9 mouse cellular contexts compared by ENCODE assay signal in the genomic region with DNA sequence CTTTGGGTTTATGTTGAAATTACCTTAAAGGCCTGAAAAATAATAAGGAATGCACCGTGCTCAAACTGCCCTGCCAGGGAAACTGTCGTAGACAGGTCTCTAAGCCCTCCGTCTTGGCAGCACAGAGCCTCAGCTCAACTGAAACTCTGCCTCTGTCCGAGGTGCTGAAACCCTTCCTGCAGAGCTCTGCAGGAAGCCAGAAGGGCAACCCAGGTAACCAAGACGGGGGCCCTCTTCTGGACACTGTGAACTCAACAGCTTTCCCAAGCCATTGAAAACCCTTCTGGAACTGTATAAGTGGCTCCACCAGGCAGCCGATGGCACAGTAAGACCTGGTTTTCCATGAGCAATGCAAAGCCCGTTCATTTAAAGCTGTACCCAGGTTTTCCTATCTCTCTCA. TPM values are rescaled to one million over a fixed set of nuclear protein-coding genes. Genes with fewer than 3 reads are reported as not detected.
DNase-seq lines count a peak whose midpoint lies in the region; ATAC-seq and TF ChIP-seq lines count a peak whose summit lies in the region.
"Had no signal": no experiment of that assay in that cellular context is flagged by ENCODE, and none has a peak within 500 bp of the region (broad histone marks: within the 10 kb centered on the region; RNA-seq: fewer than 3 reads in every experiment).

No protein-coding gene starts in this region.

- DNase-seq in forebrain, embryonic 14.5 days (ENCODE audit: low spot score): peak; percentile 82
- DNase-seq in CD4-positive, CD25-positive, alpha-beta regulatory T cell, adult 2 months (ENCODE audit: low read depth, low spot score): peak; percentile 95
- DNase-seq in brain, adult 2 months (ENCODE audit: low read depth, low spot score): peak; percentile 76
- DNase-seq in heart, postnatal 0 days (ENCODE audit: low spot score): peak; percentile 93
- DNase-seq in limb, embryonic 10.5 days (ENCODE audit: low spot score): peak; percentile 94
- peak; percentile 62 for DNase-seq in ovary, postnatal 14 days (ENCODE audit: low spot score)
- DNase-seq in layer of hippocampus, postnatal 14 days (ENCODE audit: low spot score in 2 of 2): no peak

- no peak overlapping the region for H3K4me2 ChIP-seq in forebrain, embryonic 14.5 days (ENCODE audit: low read length)
- no peak overlapping the region for H3K4me2 ChIP-seq in forebrain, embryonic 15.5 days (replicated peaks)
- no peak overlapping the region for H3K4me2 ChIP-seq in heart, postnatal 0 days (ENCODE audit: low read depth, low read length)
- H3K4me2 ChIP-seq: limb, embryonic 15.5 days had no signal

- no peak for ATAC-seq in forebrain, embryonic 14.5 days
- no peak for ATAC-seq in forebrain, embryonic 15.5 days (replicated peaks)
- ATAC-seq in heart, postnatal 0 days (ENCODE audit: insufficient read depth, low read depth): peak; percentile 47

- TF ChIP-seq CTCF in heart, postnatal 0 days (IDR thresholded peaks at IDR 0.05; ENCODE audit: low read depth): peak; percentile 83

- peaks cover 6% of the 10 kb centered on the region for H3K4me1 ChIP-seq in forebrain, embryonic 14.5 days (ENCODE audit: control insufficient read depth, insufficient read depth, low read length)
- H3K4me1 ChIP-seq in forebrain, embryonic 15.5 days: peaks cover 7% of the 10 kb centered on the region
- peaks cover 8% of the 10 kb centered on the region for H3K4me1 ChIP-seq in heart, postnatal 0 days (ENCODE audit: control insufficient read depth, insufficient read depth)
- peaks cover 29% of the 10 kb centered on the region for H3K4me1 ChIP-seq in limb, embryonic 10.5 days

- no peaks in the 10 kb centered on the region for H3K9me3 ChIP-seq in forebrain, embryonic 14.5 days (replicated peaks; ENCODE audit: control insufficient read depth, low read length)
- H3K9me3 ChIP-seq in forebrain, embryonic 15.5 days: no peaks in the 10 kb centered on the region
- no peaks in the 10 kb centered on the region for H3K9me3 ChIP-seq in heart, postnatal 0 days (replicated peaks; ENCODE audit: control insufficient read depth, low read length)
- H3K9me3 ChIP-seq in limb, embryonic 10.5 days (replicated peaks): no peaks in the 10 kb centered on the region
- H3K9me3 ChIP-seq: limb, embryonic 15.5 days had no signal

- H3K9ac ChIP-seq in forebrain, embryonic 14.5 days (ENCODE audit: low read length): no peak overlapping the region
- no peak overlapping the region for H3K9ac ChIP-seq in forebrain, embryonic 15.5 days (replicated peaks)
- H3K9ac ChIP-seq in heart, postnatal 0 days (replicated peaks; ENCODE audit: low read depth, low read length): no peak overlapping the region
- H3K9ac ChIP-seq: limb, embryonic 15.5 days had no signal

- H3K36me3 ChIP-seq in forebrain, embryonic 14.5 days (ENCODE audit: control insufficient read depth, insufficient read depth, low read length): no peaks in the 10 kb centered on the region
- no peaks in the 10 kb centered on the region for H3K36me3 ChIP-seq in forebrain, embryonic 15.5 days
- no peaks in the 10 kb centered on the region for H3K36me3 ChIP-seq in heart, postnatal 0 days (replicated peaks; ENCODE audit: control insufficient read depth, insufficient read depth, low read length)
- no peaks in the 10 kb centered on the region for H3K36me3 ChIP-seq in limb, embryonic 10.5 days
- H3K36me3 ChIP-seq: limb, embryonic 15.5 days had no signal

- WGBS in forebrain, embryonic 14.5 days: 13% methylated on average over 7 of the region's 7 CpGs
- WGBS in forebrain, embryonic 15.5 days: 15% methylated on average over 7 of the region's 7 CpGs
- WGBS in heart, postnatal 0 days: 5% methylated on average over 7 of the region's 7 CpGs
- WGBS in limb, embryonic 10.5 days: 11% methylated on average over 7 of the region's 7 CpGs

- 0 out of 2 replicates have a peak, but pooled peaks have one; percentile 37 for TF ChIP-seq EP300 in heart, postnatal 0 days (IDR thresholded peaks at IDR 0.05; ENCODE audit: low read depth)

- no peak overlapping the region for H3K27ac ChIP-seq in forebrain, embryonic 14.5 days (ENCODE audit: low read depth, low read length)
- no peak overlapping the region for H3K27ac ChIP-seq in forebrain, embryonic 15.5 days (replicated peaks)
- no peak overlapping the region for H3K27ac ChIP-seq in heart, postnatal 0 days (ENCODE audit: low read depth)
- H3K27ac ChIP-seq in limb, embryonic 10.5 days: no peak overlapping the region
- H3K27ac ChIP-seq: limb, embryonic 15.5 days had no signal

- H3K27me3 ChIP-seq in forebrain, embryonic 14.5 days (replicated peaks; ENCODE audit: control insufficient read depth, insufficient read depth, low read length): no peaks in the 10 kb centered on the region
- peaks cover 10% of the 10 kb centered on the region; the same call in 1 of the 2 replicates for H3K27me3 ChIP-seq in forebrain, embryonic 15.5 days
- H3K27me3 ChIP-seq in heart, postnatal 0 days (ENCODE audit: control insufficient read depth, insufficient read depth, low read length): no peaks in the 10 kb centered on the region
- H3K27me3 ChIP-seq in limb, embryonic 10.5 days (ENCODE audit: low read depth, poor library complexity, severe bottlenecking): peaks cover 24% of the 10 kb centered on the region

- H3K4me3 ChIP-seq in forebrain, embryonic 14.5 days (ENCODE audit: low read depth, low read length): no peak overlapping the region
- H3K4me3 ChIP-seq in forebrain, embryonic 15.5 days: no peak overlapping the region
- no peak overlapping the region for H3K4me3 ChIP-seq in heart, postnatal 0 days (ENCODE audit: low read depth, low read length)
- H3K4me3 ChIP-seq in limb, embryonic 10.5 days: no peak overlapping the region
- H3K4me3 ChIP-seq: limb, embryonic 15.5 days had no signal

RNA-seq across cellular contexts. Expression of gene Kcnh2, which starts 6.1 kb away (rescaled TPM):
- 4.7 and 5.2 TPM in 2 replicates for polyA plus RNA-seq in forebrain, embryonic 14.5 days (2014; fragmentation: Nextera tagmentation; extraction: Ambion mirVana)
- 5.2 and 6.4 TPM in 2 replicates for polyA plus RNA-seq in forebrain, embryonic 15.5 days (2015; fragmentation: Nextera tagmentation; extraction: Ambion mirVana)
- total RNA-seq in heart, postnatal 0 days (2014; rRNA removed; ENCODE audit: low replicate concordance): 86.1 and 120 TPM in 2 replicates
- polyA plus RNA-seq in heart, postnatal 0 days (2015; fragmentation: Nextera tagmentation; extraction: Ambion mirVana): 29.4 and 32.1 TPM in 2 replicates
- 15.0 and 19.3 TPM in 2 replicates for polyA plus RNA-seq in limb, embryonic 10.5 days (2016; fragmentation: Nextera tagmentation; extraction: Ambion mirVana)
- total RNA-seq in layer of hippocampus, postnatal 14 days (2021): 10 to 100 TPM; 17.9 to 19.2 TPM

RNA-seq across cellular contexts. Expression of gene Nos3, which starts 7.1 kb away (rescaled TPM):
- polyA plus RNA-seq in forebrain, embryonic 14.5 days (2014; fragmentation: Nextera tagmentation; extraction: Ambion mirVana): 4.6 and 7.6 TPM in 2 replicates
- polyA plus RNA-seq in forebrain, embryonic 15.5 days (2015; fragmentation: Nextera tagmentation; extraction: Ambion mirVana): 7.4 TPM in 2 replicates
- total RNA-seq in heart, postnatal 0 days (2014; rRNA removed; ENCODE audit: low replicate concordance): 50.9 and 52.1 TPM in 2 replicates
- 21.1 and 25.6 TPM in 2 replicates for polyA plus RNA-seq in heart, postnatal 0 days (2015; fragmentation: Nextera tagmentation; extraction: Ambion mirVana)
- polyA plus RNA-seq in limb, embryonic 10.5 days (2016; fragmentation: Nextera tagmentation; extraction: Ambion mirVana): 8.4 and 8.9 TPM in 2 replicates
- 1 to 10 TPM; 9.4 to 10.0 TPM for total RNA-seq in layer of hippocampus, postnatal 14 days (2021)

RNA-seq across cellular contexts. Expression of gene Atg9b, which starts 34.5 kb away (rescaled TPM):
- polyA plus RNA-seq in forebrain, embryonic 14.5 days (2014; fragmentation: Nextera tagmentation; extraction: Ambion mirVana): 0.48 and 0.74 TPM in 2 replicates
- polyA plus RNA-seq in forebrain, embryonic 15.5 days (2015; fragmentation: Nextera tagmentation; extraction: Ambion mirVana): 0.64 and 0.93 TPM in 2 replicates
- total RNA-seq in heart, postnatal 0 days (2014; rRNA removed; ENCODE audit: low replicate concordance): 0.15 and 0.66 TPM in 2 replicates
- polyA plus RNA-seq in heart, postnatal 0 days (2015; fragmentation: Nextera tagmentation; extraction: Ambion mirVana): 0.34 and 0.47 TPM in 2 replicates
- polyA plus RNA-seq in limb, embryonic 10.5 days (2016; fragmentation: Nextera tagmentation; extraction: Ambion mirVana): 1.4 and 2.1 TPM in 2 replicates
- 1 to 10 TPM; 2.8 to 3.4 TPM for total RNA-seq in layer of hippocampus, postnatal 14 days (2021)

RNA-seq across cellular contexts. Expression of gene Abcb8, which starts 36.0 kb away (rescaled TPM):
- polyA plus RNA-seq in forebrain, embryonic 14.5 days (2014; fragmentation: Nextera tagmentation; extraction: Ambion mirVana): 37.1 and 43.1 TPM in 2 replicates
- 47.9 and 48.7 TPM in 2 replicates for polyA plus RNA-seq in forebrain, embryonic 15.5 days (2015; fragmentation: Nextera tagmentation; extraction: Ambion mirVana)
- total RNA-seq in heart, postnatal 0 days (2014; rRNA removed; ENCODE audit: low replicate concordance): 141 and 159 TPM in 2 replicates
- 69.2 and 73.2 TPM in 2 replicates for polyA plus RNA-seq in heart, postnatal 0 days (2015; fragmentation: Nextera tagmentation; extraction: Ambion mirVana)
- polyA plus RNA-seq in limb, embryonic 10.5 days (2016; fragmentation: Nextera tagmentation; extraction: Ambion mirVana): 56.6 and 56.7 TPM in 2 replicates
- 10 to 100 TPM; 43.0 to 54.1 TPM for total RNA-seq in layer of hippocampus, postnatal 14 days (2021)

RNA-seq across cellular contexts. Expression of gene Asic3, which starts 55.7 kb away (rescaled TPM):
- polyA plus RNA-seq in forebrain, embryonic 14.5 days (2014; fragmentation: Nextera tagmentation; extraction: Ambion mirVana): not detected in 2 replicates
- 0.22 and 0.59 TPM in 2 replicates for polyA plus RNA-seq in forebrain, embryonic 15.5 days (2015; fragmentation: Nextera tagmentation; extraction: Ambion mirVana)
- total RNA-seq in heart, postnatal 0 days (2014; rRNA removed; ENCODE audit: low replicate concordance): not detected in 2 replicates
- polyA plus RNA-seq in heart, postnatal 0 days (2015; fragmentation: Nextera tagmentation; extraction: Ambion mirVana): 0.08 and 0.10 TPM in 2 replicates
- polyA plus RNA-seq in limb, embryonic 10.5 days (2016; fragmentation: Nextera tagmentation; extraction: Ambion mirVana): 0.13 and 0.30 TPM in 2 replicates
- under 1 TPM in 1 of 2 experiments, not detected in 1; 0.18 TPM for total RNA-seq in layer of hippocampus, postnatal 14 days (2021)

Comparison
In these comparisons a context has a peak if more than half of its experiments do, and no peak if none do; other contexts are left out.
1. DNase-seq: peak in forebrain, embryonic 14.5 days (single experiment), CD4-positive, CD25-positive, alpha-beta regulatory T cell, adult 2 months (single experiment), brain, adult 2 months (single experiment), heart, postnatal 0 days (single experiment), limb, embryonic 10.5 days (single experiment) and ovary, postnatal 14 days (single experiment); none in layer of hippocampus, postnatal 14 days (0 of 2).